Mouse (Mus musculus) thymus, postnatal 25 days (tissue): Measurements from ENCODE around the gene Nek9.
A peak's percentile ranks its signal among the peaks of the same experiment; 100 is the strongest.

Experiments used
- DNase-seq: peaks from one replicate; pipeline ENCODE4 v3.0.0; 2022

Gene Nek9

GRCm38 (mm10) chr12:85346374-85346773 lies 7.2 kb upstream of the Nek9 start:
- peak; percentile 39 for DNase-seq

- no peak for DNase-seq
Observed at GRCm38 (mm10) chr12:85345559-85345958, 6.4 kb upstream of the Nek9 start.

- DNase-seq, result no peak
Observed at GRCm38 (mm10) chr12:85344252-85344651, 5.1 kb upstream of the Nek9 start.

- DNase-seq, result no peak
Observed at GRCm38 (mm10) chr12:85342310-85342709, 3.1 kb upstream of the Nek9 start.

- DNase-seq, result peak; percentile 4
Observed at GRCm38 (mm10) chr12:85341131-85341530, 2.0 kb upstream of the Nek9 start.

- no peak for DNase-seq
Observed at GRCm38 (mm10) chr12:85339947-85340346, 785 bp upstream of the Nek9 start.

- DNase-seq, result no peak
Observed at GRCm38 (mm10) chr12:85338815-85339214, 347 bp downstream of the Nek9 start.

GRCm38 (mm10) chr12:85337567-85338311 lies 1.4 kb downstream of the Nek9 start:
- DNase-seq, result no peak

GRCm38 (mm10) chr12:85330153-85330552 lies 9.0 kb downstream of the Nek9 start:
- no peak for DNase-seq

GRCm38 (mm10) chr12:85308651-85309050 lies 30.5 kb downstream of the Nek9 start:
- no peak for DNase-seq

GRCm38 (mm10) chr12:85305247-85305892 lies 33.8 kb downstream of the Nek9 start:
- peak; percentile 84 for DNase-seq

- DNase-seq, result peak; percentile 18
Observed at GRCm38 (mm10) chr12:85304725-85305124, 34.4 kb downstream of the Nek9 start.

GRCm38 (mm10) chr12:85303256-85303655 lies 35.9 kb downstream of the Nek9 start:
- no peak for DNase-seq

- DNase-seq, result no peak
Observed at GRCm38 (mm10) chr12:85298835-85299180, 40.4 kb downstream of the Nek9 start.

GRCm38 (mm10) chr12:85298127-85298834 lies 40.9 kb downstream of the Nek9 start:
- no peak for DNase-seq

GRCm38 (mm10) chr12:85297345-85297997 lies 41.7 kb downstream of the Nek9 start:
- no peak for DNase-seq

GRCm38 (mm10) chr12:85296915-85297314 lies 42.2 kb downstream of the Nek9 start:
- DNase-seq, result no peak

GRCm38 (mm10) chr12:85295506-85295905 lies 43.7 kb downstream of the Nek9 start:
- DNase-seq, result no peak

- no peak for DNase-seq
Observed at GRCm38 (mm10) chr12:85292906-85293305, 46.3 kb downstream of the Nek9 start.

- DNase-seq, result no peak
Observed at GRCm38 (mm10) chr12:85292288-85292687, 46.9 kb downstream of the Nek9 start.

- DNase-seq, result no peak
Observed at GRCm38 (mm10) chr12:85291541-85291940, 47.6 kb downstream of the Nek9 start.

- DNase-seq, result no peak
Observed at GRCm38 (mm10) chr12:85290633-85291032, 48.5 kb downstream of the Nek9 start.
